Comparison of ENCODE assay signal across 24 mouse cellular contexts in the genomic region with DNA sequence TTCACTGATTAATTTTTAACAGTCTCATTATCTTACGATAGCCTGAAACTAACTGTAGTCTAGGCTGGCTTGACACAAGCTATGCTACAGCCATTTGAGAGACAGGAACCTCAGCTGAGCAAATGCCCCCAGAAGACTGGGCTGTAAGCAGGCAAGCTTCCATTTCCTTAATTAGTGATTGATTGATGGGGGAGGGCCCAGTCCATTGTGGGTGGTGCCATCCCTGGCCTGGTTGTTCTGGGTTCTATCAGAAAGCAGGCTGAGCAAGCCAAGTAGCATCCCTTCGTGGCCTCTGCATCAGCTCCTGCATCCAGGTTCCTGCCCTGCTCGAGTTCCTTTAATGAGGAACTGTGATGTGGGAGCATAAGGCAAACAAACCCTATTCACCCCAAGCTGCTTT. TPM values are rescaled to one million over a fixed set of nuclear protein-coding genes. Genes with fewer than 3 reads are reported as not detected.
DNase-seq lines count a peak whose midpoint lies in the region; ATAC-seq and TF ChIP-seq lines count a peak whose summit lies in the region.
"Had no signal": no experiment of that assay in that cellular context is flagged by ENCODE, and none has a peak within 500 bp of the region (broad histone marks: within the 10 kb centered on the region; RNA-seq: fewer than 3 reads in every experiment).

No protein-coding gene starts in this region.

- no peaks in the 10 kb centered on the region for H3K27me3 ChIP-seq in kidney, embryonic 14.5 days (ENCODE audit: control insufficient read depth, insufficient read depth, low read length)
- no peaks in the 10 kb centered on the region for H3K27me3 ChIP-seq in midbrain, embryonic 15.5 days (replicated peaks)
- H3K27me3 ChIP-seq in hindbrain, embryonic 11.5 days (ENCODE audit: control insufficient read depth, insufficient read depth, low read length), result no peaks in the 10 kb centered on the region
- no peaks in the 10 kb centered on the region for H3K27me3 ChIP-seq in hindbrain, postnatal 0 days (ENCODE audit: insufficient read depth, low read length)

- no peak overlapping the region for H3K4me3 ChIP-seq in kidney, embryonic 14.5 days (ENCODE audit: low read length)
- H3K4me3 ChIP-seq in midbrain, embryonic 15.5 days, result no peak overlapping the region
- H3K4me3 ChIP-seq in hindbrain, embryonic 11.5 days (ENCODE audit: low read depth, low read length), result no peak overlapping the region
- H3K4me3 ChIP-seq in hindbrain, postnatal 0 days (ENCODE audit: low read length), result no peak overlapping the region
- H3K4me3 ChIP-seq: embryonic facial prominence, embryonic 13.5 days; forebrain, embryonic 12.5 days; heart, adult 2 months; heart, embryonic 15.5 days had no signal

- no peaks in the 10 kb centered on the region for H3K9me3 ChIP-seq in kidney, embryonic 14.5 days (ENCODE audit: control insufficient read depth, low read length)
- no peaks in the 10 kb centered on the region for H3K9me3 ChIP-seq in midbrain, embryonic 15.5 days
- no peaks in the 10 kb centered on the region for H3K9me3 ChIP-seq in hindbrain, embryonic 11.5 days (ENCODE audit: control insufficient read depth, low read length)
- H3K9me3 ChIP-seq in hindbrain, postnatal 0 days (ENCODE audit: low read length), result no peaks in the 10 kb centered on the region
- H3K9me3 ChIP-seq: embryonic facial prominence, embryonic 13.5 days; forebrain, embryonic 12.5 days; G1E; heart, embryonic 15.5 days had no signal

- H3K36me3 ChIP-seq in kidney, embryonic 14.5 days (ENCODE audit: control insufficient read depth, insufficient read depth, low read length), result no peaks in the 10 kb centered on the region
- H3K36me3 ChIP-seq in midbrain, embryonic 15.5 days (replicated peaks), result no peaks in the 10 kb centered on the region
- H3K36me3 ChIP-seq in hindbrain, embryonic 11.5 days (ENCODE audit: control insufficient read depth, insufficient read depth, low read length), result no peaks in the 10 kb centered on the region
- H3K36me3 ChIP-seq in hindbrain, postnatal 0 days (ENCODE audit: insufficient read depth, low read length), result no peaks in the 10 kb centered on the region
- H3K36me3 ChIP-seq: embryonic facial prominence, embryonic 13.5 days; forebrain, embryonic 12.5 days; heart, embryonic 15.5 days had no signal

- peak overlapping the region; percentile 74 for H3K27ac ChIP-seq in kidney, embryonic 14.5 days (ENCODE audit: low read depth, low read length)
- H3K27ac ChIP-seq in midbrain, embryonic 15.5 days, result no peak overlapping the region
- no peak overlapping the region for H3K27ac ChIP-seq in hindbrain, embryonic 11.5 days (ENCODE audit: low read depth, low read length)
- no peak overlapping the region for H3K27ac ChIP-seq in hindbrain, postnatal 0 days
- H3K27ac ChIP-seq: embryonic facial prominence, embryonic 13.5 days; forebrain, embryonic 12.5 days; heart, adult 2 months; heart, embryonic 15.5 days; hindbrain, embryonic 14.5 days had no signal

- no peak overlapping the region for H3K9ac ChIP-seq in kidney, embryonic 14.5 days (ENCODE audit: low read depth, low read length)
- H3K9ac ChIP-seq in midbrain, embryonic 15.5 days, result no peak overlapping the region
- H3K9ac ChIP-seq in hindbrain, embryonic 11.5 days (ENCODE audit: low read depth, low read length), result no peak overlapping the region
- H3K9ac ChIP-seq in hindbrain, postnatal 0 days (replicated peaks; ENCODE audit: low read length), result no peak overlapping the region
- H3K9ac ChIP-seq: embryonic facial prominence, embryonic 13.5 days; forebrain, embryonic 12.5 days; heart, embryonic 15.5 days; hindbrain, embryonic 14.5 days had no signal

- peaks cover 35% of the 10 kb centered on the region for H3K4me1 ChIP-seq in kidney, embryonic 14.5 days (ENCODE audit: control insufficient read depth, insufficient read depth, low read length)
- H3K4me1 ChIP-seq in midbrain, embryonic 15.5 days, result peaks cover 4% of the 10 kb centered on the region; the same call in 1 of the 2 replicates
- no peaks in the 10 kb centered on the region for H3K4me1 ChIP-seq in hindbrain, embryonic 11.5 days (replicated peaks; ENCODE audit: control insufficient read depth, insufficient read depth, low read length)
- no peaks in the 10 kb centered on the region for H3K4me1 ChIP-seq in hindbrain, postnatal 0 days (ENCODE audit: insufficient read depth, low read length)

- no peak for ATAC-seq in kidney, embryonic 14.5 days (ENCODE audit: low FRiP score, low TSS enrichment)
- no peak for ATAC-seq in midbrain, embryonic 15.5 days (replicated peaks)
- no peak for ATAC-seq in hindbrain, embryonic 11.5 days (ENCODE audit: low FRiP score)
- ATAC-seq in hindbrain, postnatal 0 days, result no peak
- ATAC-seq: CD4-positive, CD25-positive, alpha-beta regulatory T cell, adult 4 months; forebrain, embryonic 16.5 days had no signal

- peak; percentile 9 for DNase-seq in embryo, embryonic 10.5 days (ENCODE audit: low spot score)
- no peak for DNase-seq in embryo, embryonic 9.5 days (ENCODE audit: extremely low spot score)
- peak; percentile 60 for DNase-seq in kidney, postnatal 14 days
- DNase-seq in hindbrain, embryonic 11.5 days (ENCODE audit: low spot score), result no peak
- no peak for DNase-seq in hindbrain, postnatal 0 days (ENCODE audit: low spot score)
- DNase-seq: adrenal gland, adult 8-10 months; adrenal gland, postnatal 36 days; B cell, adult 2 months; cerebellum, adult 2 months; cerebellum, postnatal 10 days; embryo, embryonic 11 days; gastrocnemius, postnatal 14 days; heart, adult 2 months; heart, postnatal 14 days had no signal

- no peak for TF ChIP-seq CTCF in hindbrain, postnatal 0 days (IDR thresholded peaks at IDR 0.05; ENCODE audit: low read depth)

- WGBS in kidney, embryonic 14.5 days, result 32% methylated on average over 3 of the region's 3 CpGs
- WGBS in midbrain, embryonic 15.5 days, result 63% methylated on average over 3 of the region's 3 CpGs
- 65% methylated on average over 3 of the region's 3 CpGs for WGBS in hindbrain, embryonic 11.5 days
- 65% methylated on average over 3 of the region's 3 CpGs for WGBS in hindbrain, postnatal 0 days

- H3K4me2 ChIP-seq in kidney, embryonic 14.5 days (replicated peaks; ENCODE audit: low read depth, low read length), result no peak overlapping the region
- no peak overlapping the region for H3K4me2 ChIP-seq in midbrain, embryonic 15.5 days
- no peak overlapping the region for H3K4me2 ChIP-seq in hindbrain, embryonic 11.5 days (replicated peaks; ENCODE audit: low read depth, low read length)
- H3K4me2 ChIP-seq in hindbrain, postnatal 0 days (ENCODE audit: low read depth, low read length), result no peak overlapping the region
- H3K4me2 ChIP-seq: embryonic facial prominence, embryonic 13.5 days; forebrain, embryonic 12.5 days; heart, embryonic 11.5 days; heart, embryonic 15.5 days; hindbrain, embryonic 14.5 days had no signal

RNA-seq across cellular contexts. Expression of gene Pard6b, which starts 6.3 kb away (rescaled TPM):
- 9.7 and 22.0 TPM in 2 replicates for polyA plus RNA-seq in kidney, embryonic 14.5 days (2014; fragmentation: Nextera tagmentation; extraction: Ambion mirVana)
- 7.5 TPM in 2 replicates for polyA plus RNA-seq in midbrain, embryonic 15.5 days (2015; fragmentation: Nextera tagmentation; extraction: Ambion mirVana)
- 7.1 and 7.5 TPM in 2 replicates for polyA plus RNA-seq in hindbrain, embryonic 11.5 days (2014; fragmentation: Nextera tagmentation; extraction: Ambion mirVana)
- 5.1 and 7.7 TPM in 2 replicates for total RNA-seq in hindbrain, postnatal 0 days (2014; rRNA removed)
- 3.7 and 4.5 TPM in 2 replicates for polyA plus RNA-seq in hindbrain, postnatal 0 days (2015; fragmentation: Nextera tagmentation; extraction: Ambion mirVana)

Comparison
In these comparisons a context has a peak if more than half of its experiments do, and no peak if none do; other contexts are left out.
1. DNase-seq: peak in embryo, embryonic 10.5 days (single experiment) and kidney, postnatal 14 days (single experiment); none in embryo, embryonic 9.5 days (single experiment), hindbrain, embryonic 11.5 days (single experiment) and hindbrain, postnatal 0 days (single experiment).